Mouse (Mus musculus) ES-E14 (cell line): ENCODE results near the gene Nek3.

ENCODE experiments used
- HCFC1 ChIP-seq: IDR thresholded peaks from 2 replicates; pipeline ENCODE4 v1.6.1; 2012; ENCODE audit warnings: low read length, inconsistent platforms, borderline replicate concordance; ENCODE audit not compliant: insufficient read depth
- MAFK ChIP-seq: IDR thresholded peaks from 2 replicates; pipeline ENCODE4 v1.6.1; 2014; ENCODE audit warnings: mild to moderate bottlenecking, low read depth, low read length, inconsistent platforms; ENCODE audit not compliant: insufficient read depth

DNA sequence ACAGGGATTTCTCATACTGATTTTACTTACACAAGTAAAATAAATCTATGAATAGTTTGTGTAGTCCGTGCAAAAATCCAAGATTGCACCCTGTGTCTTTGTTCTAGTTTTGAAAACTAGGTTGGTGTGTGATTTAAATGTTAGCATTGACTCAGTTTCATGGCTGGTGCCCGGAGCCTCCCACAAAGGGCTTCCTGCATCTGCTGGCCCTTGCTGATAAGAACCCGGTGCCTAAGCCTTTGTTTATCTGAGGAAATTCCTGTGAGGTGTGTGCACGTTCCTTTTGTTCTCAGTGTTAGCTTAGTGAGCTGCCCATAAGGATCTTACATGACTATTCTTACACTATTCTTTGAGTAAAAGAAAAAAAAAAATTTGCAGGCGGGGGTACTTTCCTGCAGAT, 42.8 kb upstream of the Nek3 start:
- no peak for TF ChIP-seq HCFC1
- TF ChIP-seq MAFK: no peak
